26 mouse cellular contexts compared by ENCODE assay signal in the genomic region with DNA sequence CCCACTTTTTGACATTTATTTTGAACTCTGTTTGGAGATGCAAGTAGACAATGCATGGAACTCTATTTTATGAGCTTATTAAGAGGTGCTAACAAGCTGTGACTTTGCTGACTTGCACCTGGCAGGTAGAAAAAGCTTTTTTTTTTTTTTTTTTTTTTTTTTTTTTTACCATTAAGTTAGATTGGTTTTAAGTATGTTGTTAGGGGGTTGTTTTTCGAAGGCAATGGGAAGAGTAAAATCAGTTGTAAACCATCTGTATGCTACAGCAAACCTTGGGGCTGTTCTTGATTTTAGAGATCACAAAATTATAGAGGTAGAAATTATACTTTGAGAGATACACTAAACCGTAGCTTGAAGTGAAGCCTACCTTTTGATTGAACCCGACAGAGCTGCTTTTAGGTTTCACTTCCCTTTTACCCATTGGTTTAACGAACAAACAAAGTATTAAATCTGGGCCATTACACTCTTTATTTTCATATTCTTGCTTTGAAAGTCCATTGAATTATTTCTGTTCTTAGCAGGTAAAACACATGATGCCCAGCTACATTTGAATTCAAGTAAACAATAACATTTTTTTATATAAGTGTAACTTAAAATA. TPM values are rescaled to one million over a fixed set of nuclear protein-coding genes. Genes with fewer than 3 reads are reported as not detected.
DNase-seq lines count a peak whose midpoint lies in the region; ATAC-seq and TF ChIP-seq lines count a peak whose summit lies in the region.
"Had no signal": no experiment of that assay in that cellular context is flagged by ENCODE, and none has a peak within 500 bp of the region (broad histone marks: within the 10 kb centered on the region; RNA-seq: fewer than 3 reads in every experiment).

No protein-coding gene starts in this region.

- H3K27ac ChIP-seq in bone marrow macrophage, adult 2 months (ENCODE audit: insufficient read depth, low read depth, low read length) = peak overlapping the region; percentile 15; the same call in 1 of the 2 replicates
- peak overlapping the region; percentile 70 for H3K27ac ChIP-seq in macrophage
- no peak overlapping the region for H3K27ac ChIP-seq in thymus, adult 2 months (ENCODE audit: control insufficient read depth, insufficient read depth, low read length)
- H3K27ac ChIP-seq in midbrain, embryonic 13.5 days = no peak overlapping the region
- H3K27ac ChIP-seq: embryonic facial prominence, embryonic 12.5 days; embryonic facial prominence, embryonic 15.5 days; gastrocnemius, adult 2 months; heart, embryonic 15.5 days; hindbrain, embryonic 10.5 days; hindbrain, embryonic 13.5 days had no signal

- H3K4me1 ChIP-seq in bone marrow macrophage, adult 2 months (ENCODE audit: control insufficient read depth, insufficient read depth, low read length) = peaks cover 7% of the 10 kb centered on the region
- H3K4me1 ChIP-seq in thymus, adult 2 months (replicated peaks; ENCODE audit: control insufficient read depth, insufficient read depth, low read length) = no peaks in the 10 kb centered on the region
- H3K4me1 ChIP-seq in midbrain, embryonic 13.5 days (replicated peaks) = 0 out of 2 replicates have a peak, but pooled peaks cover 7% of the 10 kb centered on the region
- H3K4me1 ChIP-seq: embryonic facial prominence, embryonic 12.5 days; embryonic facial prominence, embryonic 15.5 days; heart, embryonic 12.5 days; heart, embryonic 15.5 days; hindbrain, embryonic 10.5 days; hindbrain, embryonic 13.5 days had no signal

- TF ChIP-seq CTCF in bone marrow macrophage, adult 2 months (IDR thresholded peaks at IDR 0.05; ENCODE audit: low read depth, low read length) = no peak
- no peak for TF ChIP-seq CTCF in thymus, adult 2 months (IDR thresholded peaks at IDR 0.05; ENCODE audit: borderline replicate concordance, control insufficient read depth, extremely low read depth, insufficient read depth, low read length, poor library complexity)

- 36% methylated on average over 4 of the region's 4 CpGs for WGBS in macrophage (ENCODE audit: missing documents)
- 37% methylated on average over 4 of the region's 4 CpGs for WGBS in thymus, adult 2 months
- 86% methylated on average over 4 of the region's 4 CpGs for WGBS in midbrain, embryonic 13.5 days

- peak; percentile 77 for DNase-seq in A20 (ENCODE audit: low read depth, low spot score)
- peak; percentile 52 for DNase-seq in splenic B cell, adult 2 months (ENCODE audit: low read depth, low spot score)
- no peak for DNase-seq in thymus, adult 2 months
- DNase-seq in urinary bladder, postnatal 4 days (ENCODE audit: low spot score in 2 of 2) = no peak
- DNase-seq: adrenal gland, adult 8-10 months; adrenal gland, postnatal 25 days; cerebellum, adult 18-20 months; cerebellum, adult 9-10 months; cerebellum, postnatal 14 days; forebrain, postnatal 0 days; gastrocnemius, adult 2 months; gastrocnemius, postnatal 14 days; heart, adult 18-20 months; heart, postnatal 10 days; heart, postnatal 36 days had no signal

- H3K27me3 ChIP-seq in splenic B cell, adult 2 months (ENCODE audit: control insufficient read depth, insufficient read depth, low read length, poor library complexity, severe bottlenecking) = no peaks in the 10 kb centered on the region
- H3K27me3 ChIP-seq in thymus, adult 2 months (ENCODE audit: control insufficient read depth, insufficient read depth, low read length) = no peaks in the 10 kb centered on the region
- H3K27me3 ChIP-seq in midbrain, embryonic 13.5 days = peaks cover 25% of the 10 kb centered on the region
- H3K27me3 ChIP-seq: embryonic facial prominence, embryonic 15.5 days; heart, embryonic 12.5 days; heart, embryonic 15.5 days had no signal

- H3K9ac ChIP-seq in midbrain, embryonic 13.5 days (replicated peaks) = no peak overlapping the region
- H3K9ac ChIP-seq: embryonic facial prominence, embryonic 12.5 days; embryonic facial prominence, embryonic 15.5 days; forebrain, postnatal 0 days; heart, embryonic 12.5 days; heart, embryonic 15.5 days; hindbrain, embryonic 13.5 days had no signal

- H3K36me3 ChIP-seq in macrophage (ENCODE audit: inconsistent target) = no peaks in the 10 kb centered on the region
- no peaks in the 10 kb centered on the region for H3K36me3 ChIP-seq in splenic B cell, adult 2 months (ENCODE audit: control insufficient read depth, insufficient read depth, low read length, poor library complexity, severe bottlenecking)
- H3K36me3 ChIP-seq in thymus, adult 2 months (ENCODE audit: control insufficient read depth, insufficient read depth, low read length) = no peaks in the 10 kb centered on the region
- H3K36me3 ChIP-seq in midbrain, embryonic 13.5 days = no peaks in the 10 kb centered on the region
- H3K36me3 ChIP-seq: embryonic facial prominence, embryonic 12.5 days; embryonic facial prominence, embryonic 15.5 days; heart, embryonic 12.5 days; heart, embryonic 15.5 days; hindbrain, embryonic 10.5 days; hindbrain, embryonic 13.5 days had no signal

- H3K4me3 ChIP-seq in bone marrow macrophage, adult 2 months (ENCODE audit: insufficient read depth, low read length) = no peak overlapping the region
- H3K4me3 ChIP-seq in macrophage (ENCODE audit: inconsistent target) = no peak overlapping the region; the same call in 1 of the 2 replicates
- H3K4me3 ChIP-seq in thymus, adult 2 months (ENCODE audit: control insufficient read depth, insufficient read depth, low read length) = no peak overlapping the region
- no peak overlapping the region for H3K4me3 ChIP-seq in midbrain, embryonic 13.5 days (replicated peaks)
- H3K4me3 ChIP-seq: embryonic facial prominence, embryonic 12.5 days; embryonic facial prominence, embryonic 15.5 days; gastrocnemius, adult 2 months; heart, embryonic 12.5 days; heart, embryonic 15.5 days; hindbrain, embryonic 10.5 days; hindbrain, embryonic 13.5 days had no signal

- H3K9me3 ChIP-seq in midbrain, embryonic 13.5 days = no peaks in the 10 kb centered on the region
- H3K9me3 ChIP-seq: embryonic facial prominence, embryonic 12.5 days; embryonic facial prominence, embryonic 15.5 days; heart, embryonic 12.5 days; heart, embryonic 15.5 days; hindbrain, embryonic 10.5 days; hindbrain, embryonic 13.5 days had no signal

- TF ChIP-seq POLR2A in bone marrow macrophage, adult 2 months (IDR thresholded peaks at IDR 0.05; ENCODE audit: borderline replicate concordance, low read depth, low read length) = no peak
- no peak for TF ChIP-seq POLR2A in thymus, adult 2 months (IDR thresholded peaks at IDR 0.05; ENCODE audit: control insufficient read depth, extremely low read depth, insufficient read depth, low read length, poor library complexity)

- ATAC-seq in midbrain, embryonic 13.5 days = no peak
- ATAC-seq: forebrain, embryonic 14.5 days; forebrain, postnatal 0 days; hindbrain, embryonic 16.5 days had no signal

- peaks cover 89% of the 10 kb centered on the region for H3K79me2 ChIP-seq in macrophage (ENCODE audit: inconsistent target)

- no peak overlapping the region for H3K4me2 ChIP-seq in midbrain, embryonic 13.5 days (replicated peaks)
- H3K4me2 ChIP-seq: embryonic facial prominence, embryonic 12.5 days; embryonic facial prominence, embryonic 15.5 days; heart, embryonic 12.5 days; heart, embryonic 15.5 days; hindbrain, embryonic 13.5 days had no signal

RNA-seq across cellular contexts. Expression of gene Uprt, which starts 6.4 kb away (rescaled TPM):
- 17.4 and 24.5 TPM in 2 replicates for polyA plus RNA-seq in bone marrow macrophage, adult 2 months (2012; ENCODE audit: insufficient read depth, insufficient read length, missing spikeins)
- total RNA-seq in macrophage (2018; cell fraction: chromatin; rRNA removed) = 10 to 100 TPM in 14 of 26 experiments, 1 to 10 TPM in 12; 3.1 to 21.7 (median 10.6) TPM
- 10 to 100 TPM; 17.0 to 28.4 (median 23.4) TPM for total RNA-seq in macrophage (2018; cell fraction: cytosol; rRNA removed)
- total RNA-seq in macrophage (2018; cell fraction: nucleus; rRNA removed) = 10 to 100 TPM in 23 of 26 experiments, 1 to 10 TPM in 3; 7.6 to 42.8 (median 18.4) TPM
- 7.0 to 17.1 TPM (median 12.5 TPM) in 3 replicates for polyA plus RNA-seq in macrophage (2018)
- polyA plus RNA-seq in thymus, adult 2 months (2012; rRNA removed) = 4.8 and 5.0 TPM in 2 replicates
- polyA plus RNA-seq in midbrain, embryonic 13.5 days (2015; fragmentation: Nextera tagmentation; extraction: Ambion mirVana) = 1.3 and 1.6 TPM in 2 replicates

Comparison
In these comparisons a context has a peak if more than half of its experiments do, and no peak if none do; other contexts are left out.
1. DNase-seq: peak in A20 (single experiment) and splenic B cell, adult 2 months (single experiment); none in thymus, adult 2 months (single experiment) and urinary bladder, postnatal 4 days (0 of 2).
2. H3K27ac ChIP-seq: peak in bone marrow macrophage, adult 2 months (single experiment) and macrophage (single experiment); none in thymus, adult 2 months (single experiment) and midbrain, embryonic 13.5 days (single experiment).